Mouse (Mus musculus) embryonic stem cell, embryonic (primary cell): ENCODE results near the gene Cyp2d11.
"Not testable (repeated sequence)": the region's sequence is repeated elsewhere in the genome, so short reads cannot be mapped to it uniquely, and the experiment has no call there.

Experiments
- CTCF ChIA-PET, 4 experiments: fragments of 300-600 bp in 2 of 4; fragments of 350-600 bp in 2 of 4; sonication (Branson Sonifier 250); formaldehyde crosslinking; loops; one replicate each; lab custom pipeline; 2022; ENCODE audit warnings: inconsistent platforms in 2 of 4; lab: Charles Lee
- POLR2A ChIA-PET, 4 experiments: fragments of 300-600 bp in 2 of 4; fragments of 350-600 bp in 2 of 4; sonication (Branson Sonifier 250); formaldehyde crosslinking; loops; one replicate each; lab custom pipeline; 2022; ENCODE audit warnings: antibody characterized with exemption in 4 of 4, inconsistent platforms in 1 of 4; lab: Charles Lee

Cyp2d11 gene

GRCm38 (mm10) chr15:82364561-82364960 is 29.3 kb downstream of the Cyp2d11 start:
- CTCF ChIA-PET: not testable (repeated sequence)

GRCm38 (mm10) chr15:82363801-82364200 is 30.0 kb downstream of the Cyp2d11 start:
- CTCF ChIA-PET, POLR2A ChIA-PET: not testable (repeated sequence)

More at GRCm38 (mm10) chr15:82364561-82364960, 29.3 kb downstream of the Cyp2d11 start:
- POLR2A ChIA-PET: not testable (repeated sequence)

GRCm38 (mm10) chr15:82362234-82362633 is 31.6 kb downstream of the Cyp2d11 start:
- CTCF ChIA-PET: interaction anchor here in 1 of 4 experiments (1.0 to 1.3 kb wide), 2 partner anchors 10 to 737 kb away, joined by 3 to 6 read pairs; no protein-coding TSS in a partner anchor
- POLR2A ChIA-PET: interaction anchor here in 2 of 4 experiments (0.7 to 2.5 kb wide), 5 partner anchors 11 to 30 kb away, joined by 3 to 19 read pairs (median 11); partner anchors contain the start of genes Cyp2d22 (in 1 of the 2), Naga (in 1 of the 2), Pheta2 (in 1 of the 2) and Smdt1 (in 1 of the 2)

- POLR2A ChIA-PET: interaction anchor here in 3 of 4 experiments (0.5 to 2.5 kb wide), 21 partner anchors 9 to 788 kb away, joined by 3 to 19 read pairs (median 5); partner anchors contain the start of genes Naga (in 3 of the 3), Pheta2 (in 3 of the 3), Smdt1 (in 3 of the 3) and Cyp2d22 (in 1 of the 3)
- CTCF ChIA-PET: interaction anchor here in 2 of 4 experiments (0.5 to 1.3 kb wide), 7 partner anchors 11 to 953 kb away, joined by 3 to 7 read pairs (median 3); no protein-coding TSS in a partner anchor
Observed at GRCm38 (mm10) chr15:82361459-82362018, 32.3 kb downstream of the Cyp2d11 start.

GRCm38 (mm10) chr15:82358431-82359260 is 35.2 kb downstream of the Cyp2d11 start:
- CTCF ChIA-PET: interaction anchor here in 2 of 4 experiments (0.6 to 1.0 kb wide), 3 partner anchors 18 to 98 kb away, joined by 3 to 7 read pairs (median 4); no protein-coding TSS in a partner anchor
- POLR2A ChIA-PET: interaction anchor here in 3 of 4 experiments (0.7 to 3.5 kb wide), 20 partner anchors 8 to 791 kb away, joined by 3 to 20 read pairs (median 4); partner anchors contain the start of genes Naga (in 2 of the 3), Pheta2 (in 2 of the 3), Smdt1 (in 2 of the 3) and Cyp2d22 (in 1 of the 3)

- ChIA-PET POLR2A (interaction anchor here in 3 of 4 experiments (0.5 to 3.9 kb wide), 40 partner anchors 8 to 1015 kb away, joined by 3 to 43 read pairs (median 4); partner anchors contain the start of genes Naga (in 3 of the 3), Pheta2 (in 3 of the 3), Smdt1 (in 3 of the 3) and Poldip3 (in 2 of the 3)), CTCF (interaction anchor here (0.6 to 2.4 kb wide), 20 partner anchors 9 to 681 kb away, joined by 3 to 16 read pairs (median 4); partner anchors contain the start of genes Naga (in 2 of the 4), Pheta2 (in 2 of the 4), Smdt1 (in 2 of the 4) and Srebf2 (in 1 of the 4))
Observed at GRCm38 (mm10) chr15:82354126-82354945, 39.5 kb downstream of the Cyp2d11 start, which contains the start of gene Ndufa6. Gene Ndufa6 (minus strand): TSS chr15:82354322.

GRCm38 (mm10) chr15:82353745-82354113 is 40.1 kb downstream of the Cyp2d11 start:
- ChIA-PET POLR2A (interaction anchor here in 3 of 4 experiments (0.5 to 3.9 kb wide), 32 partner anchors 8 to 796 kb away, joined by 3 to 43 read pairs (median 4); partner anchors contain the start of genes Naga (in 2 of the 3), Pheta2 (in 2 of the 3), Poldip3 (in 2 of the 3) and Smdt1 (in 2 of the 3)), CTCF (interaction anchor here (0.6 to 2.4 kb wide), 18 partner anchors 8 to 682 kb away, joined by 3 to 16 read pairs (median 4); partner anchors contain the start of genes Naga (in 2 of the 4), Pheta2 (in 2 of the 4), Smdt1 (in 2 of the 4) and Tcf20 (in 1 of the 4))

GRCm38 (mm10) chr15:82353078-82353744 is 40.6 kb downstream of the Cyp2d11 start:
- POLR2A ChIA-PET: interaction anchor here in 3 of 4 experiments (0.6 to 3.9 kb wide), 28 partner anchors 7 to 797 kb away, joined by 3 to 43 read pairs (median 4); partner anchors contain the start of genes Naga (in 2 of the 3), Pheta2 (in 2 of the 3), Poldip3 (in 2 of the 3) and Smdt1 (in 2 of the 3)
- CTCF ChIA-PET: interaction anchor here in 3 of 4 experiments (0.6 to 2.4 kb wide), 16 partner anchors 8 to 682 kb away, joined by 3 to 16 read pairs (median 4); partner anchors contain the start of genes Naga (in 2 of the 3), Pheta2 (in 2 of the 3), Smdt1 (in 2 of the 3) and Wbp2nl (in 1 of the 3)

GRCm38 (mm10) chr15:82351480-82351879 is 42.3 kb downstream of the Cyp2d11 start:
- ChIA-PET CTCF (no interaction called here), POLR2A (interaction anchor here (0.6 to 6.4 kb wide), 6 partner anchors 11 to 700 kb away, joined by 3 to 34 read pairs (median 4); partner anchors contain the start of genes Naga (in 2 of the 4), Pheta2 (in 2 of the 4), Smdt1 (in 2 of the 4) and Wbp2nl (in 1 of the 4))

GRCm38 (mm10) chr15:82350349-82350748 is 43.5 kb downstream of the Cyp2d11 start:
- ChIA-PET CTCF (no interaction called here), POLR2A (interaction anchor here in 3 of 4 experiments (0.5 to 6.4 kb wide), 10 partner anchors 8 to 229 kb away, joined by 3 to 34 read pairs (median 3); partner anchors contain the start of genes Naga (in 2 of the 3), Pheta2 (in 2 of the 3) and Smdt1 (in 2 of the 3))

- ChIA-PET POLR2A (interaction anchor here in 3 of 4 experiments (0.6 to 6.4 kb wide), 5 partner anchors 10 to 480 kb away, joined by 3 to 34 read pairs (median 9); partner anchors contain the start of genes Naga (in 3 of the 3), Pheta2 (in 3 of the 3) and Smdt1 (in 3 of the 3)), CTCF (no interaction called here)
Observed at GRCm38 (mm10) chr15:82348999-82349341, 44.9 kb downstream of the Cyp2d11 start.

- ChIA-PET POLR2A (interaction anchor here in 2 of 4 experiments (0.5 to 6.4 kb wide), 4 partner anchors 9 to 10 kb away, joined by 3 to 34 read pairs (median 8); partner anchors contain the start of genes Naga (in 2 of the 2), Pheta2 (in 2 of the 2) and Smdt1 (in 2 of the 2)), CTCF (interaction anchor here in 1 of 4 experiments (0.6 kb wide), 1 partner anchor 75 kb away, joined by 3 read pairs; no protein-coding TSS in a partner anchor)
Observed at GRCm38 (mm10) chr15:82348258-82348998, 45.4 kb downstream of the Cyp2d11 start.

- ChIA-PET POLR2A (interaction anchor here in 3 of 4 experiments (0.5 to 6.4 kb wide), 10 partner anchors 7 to 696 kb away, joined by 3 to 34 read pairs (median 6); partner anchors contain the start of genes Naga (in 2 of the 3), Pheta2 (in 2 of the 3), Smdt1 (in 2 of the 3) and Ndufa6 (in 1 of the 3)), CTCF (interaction anchor here in 1 of 4 experiments (0.6 kb wide), 1 partner anchor 74 kb away, joined by 3 read pairs; no protein-coding TSS in a partner anchor)
Observed at GRCm38 (mm10) chr15:82347852-82348251, 46.0 kb downstream of the Cyp2d11 start.

- ChIA-PET CTCF (interaction anchor here in 1 of 4 experiments (0.7 to 1.3 kb wide), 2 partner anchors 54 to 76 kb away, joined by 4 read pairs; no protein-coding TSS in a partner anchor), POLR2A (interaction anchor here in 3 of 4 experiments (0.6 to 6.4 kb wide), 20 partner anchors 7 to 802 kb away, joined by 3 to 34 read pairs (median 6); partner anchors contain the start of genes Naga (in 2 of the 3), Ndufa6 (in 2 of the 3), Pheta2 (in 2 of the 3) and Smdt1 (in 2 of the 3))
Observed at GRCm38 (mm10) chr15:82347303-82347676, 46.5 kb downstream of the Cyp2d11 start.
